Mouse (Mus musculus) heart, embryonic 16.5 days (tissue): ENCODE data around the gene H2afb3. TPM values are rescaled to one million over a fixed set of nuclear protein-coding genes. Genes with fewer than 3 reads are reported as not detected.

ENCODE experiments used
- polyA plus RNA-seq: library from polyadenylated mRNA; unstranded; fragments of >200 nt; fragmentation: Nextera tagmentation; extraction: Ambion mirVana; gene quantifications from 2 replicates; pipeline ENCODE4 v1.2.1, GENCODE M21; 2015

H2afb3 gene
- polyA plus RNA-seq, 1 experiment from 2014 or later, result not detected

Other genes with a start within 250 kb of the H2afb3 start
- gene Pcdh11x, start 22.8 kb downstream of the H2afb3 start, polyA plus RNA-seq, result 1.8 and 2.1 TPM in 2 replicates